Mouse (Mus musculus) ovary, postnatal 14 days (tissue): Measurements from ENCODE around the gene Zfp536.

Experiments used
- DNase-seq: peaks from one replicate; pipeline ENCODE4 v3.0.0; 2022; ENCODE audit warnings: low spot score

The Zfp536 gene

DNA sequence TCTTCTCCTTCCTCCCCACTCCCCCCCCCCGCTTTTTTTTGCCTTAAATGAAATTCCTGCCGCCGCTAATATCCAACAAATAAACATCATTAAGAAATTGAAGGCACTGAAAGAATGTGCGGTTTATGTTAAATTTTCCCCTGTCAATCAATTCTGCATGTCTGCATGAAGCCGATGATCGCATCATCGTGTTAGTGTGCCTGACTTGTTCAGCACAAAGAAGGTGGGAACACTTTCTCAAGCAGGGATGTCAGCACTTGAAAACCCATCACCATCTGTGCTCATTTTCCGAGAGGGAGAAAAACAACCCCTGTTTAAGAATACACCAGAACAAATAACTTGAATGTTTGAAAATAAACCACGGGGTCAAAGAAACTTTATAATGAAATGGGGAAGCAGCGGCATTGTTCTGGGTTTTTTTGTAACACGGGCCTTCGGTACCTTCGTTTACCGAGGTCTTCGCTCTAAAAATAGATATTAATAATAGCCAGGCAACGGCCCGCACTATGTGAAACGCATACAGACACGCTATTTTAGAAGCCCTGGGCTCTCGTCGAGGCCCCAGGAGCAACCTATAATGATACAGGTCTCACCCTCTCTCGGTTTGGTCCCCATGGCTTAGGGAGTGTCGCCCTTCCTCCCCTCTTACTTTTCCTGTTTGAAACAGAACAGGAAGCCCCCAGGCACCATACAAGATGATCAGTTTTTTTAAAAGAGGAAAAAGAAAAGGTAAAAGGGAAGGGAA lies 83.7 kb downstream of the Zfp536 start:
- no peak for DNase-seq

GRCm38 (mm10) chr7:37689107-37689511 lies 84.3 kb downstream of the Zfp536 start:
- no peak for DNase-seq

- no peak for DNase-seq
Measured at GRCm38 (mm10) chr7:37686366-37686765, 87.1 kb downstream of the Zfp536 start.

GRCm38 (mm10) chr7:37685247-37685646 lies 88.2 kb downstream of the Zfp536 start:
- no peak for DNase-seq

DNA sequence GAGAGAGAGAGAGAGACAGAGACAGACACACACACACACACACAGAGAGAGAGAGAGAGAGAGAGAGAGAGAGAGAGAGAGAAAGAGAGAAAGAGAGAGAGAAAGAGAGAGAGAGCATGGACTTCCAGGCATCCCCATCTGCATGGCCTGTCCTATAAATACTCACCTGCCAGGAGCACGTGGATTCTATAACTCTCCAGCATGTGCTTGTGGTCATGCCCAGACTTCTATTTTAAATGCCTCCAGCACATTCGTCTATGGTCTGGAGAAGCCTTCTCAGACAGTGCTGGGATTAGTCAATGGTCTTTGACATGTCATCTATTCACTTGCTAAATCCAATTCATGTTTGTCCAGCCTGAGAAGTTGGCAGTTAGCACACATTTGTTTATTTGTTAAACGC lies 92.1 kb downstream of the Zfp536 start:
- DNase-seq, result no peak

DNA sequence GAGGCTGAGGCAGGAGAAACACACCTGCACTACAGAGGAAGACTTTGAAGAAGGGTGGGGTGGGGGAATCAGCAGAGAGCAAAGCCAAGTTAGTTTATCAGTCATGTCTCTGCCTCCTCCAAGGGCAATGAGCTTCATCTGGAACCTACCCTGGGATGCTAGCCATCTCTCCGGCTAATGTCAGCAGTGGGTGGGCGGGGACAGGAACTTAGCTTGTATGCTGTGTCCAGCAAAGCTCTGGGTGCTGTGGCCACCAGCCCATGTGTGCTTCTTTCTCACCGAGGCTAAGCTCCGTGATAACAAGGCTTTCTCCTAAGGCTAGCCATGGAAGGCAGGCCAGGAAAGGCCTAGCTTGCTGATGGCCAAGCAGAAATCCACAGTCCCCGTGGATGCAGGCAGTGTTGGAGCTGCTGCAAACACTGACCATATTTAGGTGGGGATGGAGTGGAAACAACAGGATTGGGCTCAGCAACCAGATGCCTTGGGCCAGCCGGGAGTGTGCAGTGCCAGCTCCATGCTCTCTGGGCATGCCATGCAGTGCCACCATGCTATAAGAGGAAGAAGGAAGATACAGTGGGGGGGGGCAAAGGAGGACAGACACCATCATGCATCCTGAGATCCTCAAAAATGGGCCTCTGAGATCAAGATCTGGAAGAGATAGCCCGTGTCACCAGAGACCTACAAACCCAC lies 109.6 kb downstream of the Zfp536 start:
- DNase-seq, result no peak

- DNase-seq, result no peak
Measured at GRCm38 (mm10) chr7:37648671-37649070, 124.8 kb downstream of the Zfp536 start.

GRCm38 (mm10) chr7:37647917-37648615 lies 125.4 kb downstream of the Zfp536 start:
- no peak for DNase-seq

DNA sequence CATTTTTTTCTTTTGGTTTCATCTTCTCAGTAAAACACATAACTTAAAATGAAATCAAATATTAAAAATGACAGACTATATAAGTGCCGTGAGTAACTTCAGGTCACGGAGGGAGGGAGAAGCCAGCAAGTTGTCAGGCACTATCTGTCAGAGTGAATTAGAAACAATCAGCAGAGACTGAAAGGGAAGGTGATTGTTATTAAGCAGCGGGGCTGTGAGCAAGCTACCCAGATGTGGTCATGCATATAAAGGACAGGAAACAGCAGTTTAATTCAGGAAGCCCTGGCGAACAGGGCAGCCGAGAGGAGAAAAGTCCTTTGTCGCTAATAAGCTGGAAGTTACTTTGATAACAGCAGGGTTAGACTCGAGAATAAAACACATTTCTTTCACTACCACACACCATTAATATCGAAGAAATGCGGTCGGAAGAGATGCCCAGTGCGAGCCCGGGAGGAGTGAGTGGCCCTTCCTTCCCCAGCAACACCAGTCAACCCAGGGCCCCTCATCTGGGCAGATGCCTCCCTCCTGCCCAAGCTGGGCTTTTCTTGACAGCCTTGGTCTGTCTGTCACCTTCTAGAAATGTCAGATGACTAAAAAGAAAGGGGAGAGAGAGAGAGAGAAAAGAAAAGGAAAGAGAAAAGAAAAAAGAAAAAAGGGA lies 133.6 kb downstream of the Zfp536 start:
- DNase-seq, result no peak

- no peak for DNase-seq
Measured at GRCm38 (mm10) chr7:37634812-37635211, 138.6 kb downstream of the Zfp536 start.

DNA sequence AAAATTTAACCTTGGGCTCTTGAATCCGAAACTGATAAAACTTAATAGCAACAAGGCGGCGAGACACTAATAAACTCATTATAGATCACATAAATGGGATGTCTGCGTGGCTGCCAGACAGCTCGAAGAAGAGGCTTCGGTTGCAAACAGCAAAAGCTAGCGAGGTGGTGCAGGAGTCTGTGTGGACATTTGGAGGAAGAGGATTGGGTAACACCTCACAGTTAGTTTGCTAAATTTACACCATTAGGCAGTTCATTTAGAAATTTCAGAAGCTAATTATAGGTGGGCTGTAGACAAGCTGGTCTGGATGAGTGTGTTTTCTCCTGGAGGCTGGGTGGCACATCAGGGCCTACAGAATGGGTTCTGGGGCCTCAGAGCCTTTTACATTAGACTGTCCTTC lies 143.0 kb downstream of the Zfp536 start:
- no peak for DNase-seq

GRCm38 (mm10) chr7:37627897-37628510 lies 145.4 kb downstream of the Zfp536 start:
- no peak for DNase-seq

DNA sequence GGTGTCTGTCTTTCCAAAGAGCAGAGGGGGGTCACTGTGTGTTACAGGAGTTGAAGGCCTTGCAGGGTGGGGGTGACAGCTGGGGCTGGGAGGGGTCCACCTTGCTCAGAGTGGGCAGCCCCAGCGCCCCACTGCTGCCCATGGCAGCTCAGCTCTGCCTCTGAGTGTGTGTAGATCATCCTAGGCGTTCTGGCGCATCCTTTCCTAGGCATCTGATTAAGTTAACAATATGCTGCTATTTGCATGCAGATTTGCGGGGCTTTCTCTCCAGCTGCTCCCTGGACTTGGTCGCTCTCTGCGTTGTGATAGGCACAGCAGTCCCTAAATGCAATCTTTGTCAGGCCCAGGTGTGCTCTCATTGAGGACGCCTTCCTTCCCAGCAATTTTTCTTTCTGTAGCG lies 147.7 kb downstream of the Zfp536 start:
- DNase-seq, result no peak

GRCm38 (mm10) chr7:37624759-37625340 lies 148.6 kb downstream of the Zfp536 start:
- DNase-seq, result no peak

GRCm38 (mm10) chr7:37623903-37624758 lies 149.3 kb downstream of the Zfp536 start:
- DNase-seq, result peak; percentile 25

DNA sequence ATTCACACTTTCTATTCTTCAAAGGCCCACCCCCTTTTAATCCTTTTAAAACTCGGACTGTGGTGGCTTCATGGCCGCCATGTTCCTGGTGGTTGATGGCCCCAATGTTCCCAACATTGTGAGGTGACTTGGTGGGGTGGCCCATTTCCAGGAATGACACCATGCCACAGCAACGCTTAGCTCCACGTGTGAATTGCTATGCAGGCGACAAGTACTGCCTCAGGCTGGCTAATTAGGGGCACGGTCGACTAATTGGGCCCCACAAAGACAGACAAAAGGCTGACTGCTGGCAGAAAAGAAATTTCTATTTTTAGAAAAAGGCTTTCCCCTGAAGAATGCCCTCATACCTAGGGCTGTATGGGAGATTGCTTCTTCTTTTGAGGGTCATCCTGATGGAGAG lies 154.2 kb downstream of the Zfp536 start:
- no peak for DNase-seq

GRCm38 (mm10) chr7:37617880-37618279 lies 155.6 kb downstream of the Zfp536 start:
- DNase-seq, result no peak

DNA sequence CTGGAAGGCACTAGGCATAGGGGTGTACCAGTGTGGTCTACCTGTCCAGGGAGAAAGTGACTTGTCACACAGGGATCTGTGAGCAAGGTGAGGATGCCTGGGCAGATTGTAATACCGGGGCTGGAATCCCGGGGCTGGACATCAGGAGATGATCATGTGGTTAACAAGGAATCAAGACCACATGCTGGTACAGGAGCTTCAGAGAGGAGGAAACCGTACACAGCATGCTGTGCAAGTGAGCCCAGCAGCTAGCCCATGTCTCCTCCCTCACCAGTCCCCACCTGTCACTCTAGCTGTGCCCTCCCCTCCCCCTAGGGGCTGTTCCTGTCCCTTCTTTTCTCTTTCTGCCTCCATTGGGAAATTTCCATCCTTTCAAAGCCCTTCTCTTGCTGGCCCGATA lies 157.5 kb downstream of the Zfp536 start:
- no peak for DNase-seq

DNA sequence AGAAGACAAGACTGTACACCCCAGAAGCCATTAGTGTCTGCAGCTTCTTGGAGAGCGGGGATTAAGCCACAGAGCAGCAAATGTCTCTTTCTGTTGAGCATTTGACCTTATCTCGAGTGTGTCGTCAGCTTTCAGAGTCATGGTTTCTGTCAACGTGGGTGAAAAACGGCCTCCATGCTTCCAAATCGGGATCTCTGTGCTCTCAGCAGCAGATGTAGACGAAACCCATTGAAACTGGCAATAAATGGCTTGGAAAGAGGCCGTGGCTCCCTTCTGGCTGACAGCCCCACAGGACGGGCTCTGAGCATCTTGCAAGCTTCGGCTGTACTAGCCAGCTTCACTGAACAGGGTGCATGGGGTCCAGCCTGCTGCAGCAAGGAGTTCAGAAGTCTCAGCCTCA lies 159.1 kb downstream of the Zfp536 start:
- DNase-seq, result no peak

- DNase-seq, result no peak
Measured at GRCm38 (mm10) chr7:37608556-37608955, 164.9 kb downstream of the Zfp536 start.

GRCm38 (mm10) chr7:37607906-37608305 lies 165.5 kb downstream of the Zfp536 start:
- no peak for DNase-seq
